Mouse (Mus musculus): ENCODE results near the gene Coq9. TPM values are rescaled to one million over a fixed set of nuclear protein-coding genes. Genes with fewer than 3 reads are reported as not detected.
"Not testable (repeated sequence)": the region's sequence is repeated elsewhere in the genome, so short reads cannot be mapped to it uniquely, and the experiment has no call there.

Gene Coq9
- polyA plus RNA-seq, 1 experiment from 2014 or later = 65.5 TPM

DNA sequence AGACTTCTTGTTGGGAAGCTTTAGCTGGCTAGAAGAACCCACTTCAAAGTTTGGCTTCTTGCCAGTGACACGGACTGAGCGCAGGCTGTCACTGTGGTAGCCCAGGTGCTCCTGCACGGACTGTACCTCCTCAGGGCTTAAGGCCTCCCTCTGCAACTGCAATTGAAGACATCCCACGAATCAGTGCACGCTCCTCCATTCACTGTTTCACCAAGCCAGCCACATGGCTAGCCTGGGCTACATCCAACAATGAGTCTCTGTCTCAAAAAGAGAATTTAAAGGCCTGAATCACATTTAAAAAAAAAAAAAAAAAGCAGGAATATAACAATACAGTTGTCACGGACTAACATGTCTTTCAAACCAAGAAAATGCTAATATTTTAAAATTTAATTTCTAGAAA is 9.8 kb upstream of the Coq9 start:
- no peaks in the 10 kb centered on the region for H3K27me3 ChIP-seq (ENCODE audit: low read depth, poor library complexity, severe bottlenecking)
- peaks cover 93% of the 10 kb centered on the region for H3K36me3 ChIP-seq

DNA sequence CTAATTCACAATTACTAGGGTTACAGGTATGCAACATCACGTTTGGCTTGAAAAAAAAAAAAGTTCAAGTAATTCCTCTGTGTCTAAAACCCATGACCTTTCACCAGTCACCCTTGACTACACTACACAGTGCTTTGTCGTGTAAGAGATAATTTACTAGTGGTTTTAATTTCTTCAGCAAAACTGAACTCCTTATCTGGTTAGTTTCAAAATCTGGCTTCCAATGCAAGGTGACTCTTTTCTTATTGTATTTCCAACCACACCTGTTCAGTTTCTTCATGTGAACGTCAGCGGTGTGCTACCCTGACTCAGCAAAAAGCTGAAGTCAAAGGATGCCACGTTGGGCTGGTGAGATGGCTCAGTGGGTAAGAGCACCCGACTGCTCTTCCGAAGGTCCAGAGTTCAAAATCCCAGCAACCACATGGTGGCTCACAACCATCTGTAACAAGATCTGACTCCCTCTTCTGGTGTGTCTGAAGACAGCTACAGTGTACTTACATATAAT is 4.2 kb upstream of the Coq9 start:
- H3K27me3 ChIP-seq (ENCODE audit: low read depth, poor library complexity, severe bottlenecking); H3K27ac ChIP-seq; DNase-seq (ENCODE audit: low spot score); H3K4me3 ChIP-seq; H3K9me3 ChIP-seq (replicated peaks): not testable (repeated sequence)
- peaks cover 12% of the 10 kb centered on the region for H3K4me1 ChIP-seq
- WGBS = 84% methylated on average over 7 of the region's 7 CpGs
- peaks cover 42% of the 10 kb centered on the region for H3K36me3 ChIP-seq

More for the DNA sequence above, 9.8 kb upstream of the Coq9 start:
- Histone ChIP-seq H3K27ac (no peak overlapping the region), H3K9me3 (replicated peaks) (no peaks in the 10 kb centered on the region), H3K4me3 (no peak overlapping the region), H3K4me1 (no peaks in the 10 kb centered on the region)
- no peak for DNase-seq (ENCODE audit: low spot score)
- 96% methylated on average over 6 of the region's 6 CpGs for WGBS

DNA sequence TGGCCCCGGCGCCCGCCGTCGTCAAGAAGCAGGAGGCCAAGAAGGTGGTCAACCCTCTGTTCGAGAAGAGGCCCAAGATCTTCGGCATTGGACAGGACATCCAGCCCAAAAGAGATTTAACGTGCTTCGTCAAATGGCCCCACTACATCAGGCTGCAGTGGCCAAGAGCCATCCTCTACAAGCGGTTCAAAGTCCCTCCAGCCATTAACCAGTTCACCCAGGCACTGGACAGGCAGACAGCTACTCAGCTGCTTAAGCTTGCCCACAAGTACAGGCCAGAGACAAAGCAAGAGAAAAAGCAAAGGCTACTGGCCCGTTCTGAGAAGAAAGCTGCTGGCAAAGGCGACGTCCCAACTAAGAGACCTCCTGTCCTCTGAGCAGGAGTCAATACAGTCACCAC is 2.4 kb upstream of the Coq9 start:
- H3K4me3 ChIP-seq; H3K27ac ChIP-seq; DNase-seq (ENCODE audit: low spot score); H3K27me3 ChIP-seq (ENCODE audit: low read depth, poor library complexity, severe bottlenecking); H3K9me3 ChIP-seq (replicated peaks): not testable (repeated sequence)
- 98% methylated on average over 13 of the region's 13 CpGs for WGBS
- H3K4me1 ChIP-seq = peaks cover 12% of the 10 kb centered on the region
- H3K36me3 ChIP-seq = peaks cover 24% of the 10 kb centered on the region

DNA sequence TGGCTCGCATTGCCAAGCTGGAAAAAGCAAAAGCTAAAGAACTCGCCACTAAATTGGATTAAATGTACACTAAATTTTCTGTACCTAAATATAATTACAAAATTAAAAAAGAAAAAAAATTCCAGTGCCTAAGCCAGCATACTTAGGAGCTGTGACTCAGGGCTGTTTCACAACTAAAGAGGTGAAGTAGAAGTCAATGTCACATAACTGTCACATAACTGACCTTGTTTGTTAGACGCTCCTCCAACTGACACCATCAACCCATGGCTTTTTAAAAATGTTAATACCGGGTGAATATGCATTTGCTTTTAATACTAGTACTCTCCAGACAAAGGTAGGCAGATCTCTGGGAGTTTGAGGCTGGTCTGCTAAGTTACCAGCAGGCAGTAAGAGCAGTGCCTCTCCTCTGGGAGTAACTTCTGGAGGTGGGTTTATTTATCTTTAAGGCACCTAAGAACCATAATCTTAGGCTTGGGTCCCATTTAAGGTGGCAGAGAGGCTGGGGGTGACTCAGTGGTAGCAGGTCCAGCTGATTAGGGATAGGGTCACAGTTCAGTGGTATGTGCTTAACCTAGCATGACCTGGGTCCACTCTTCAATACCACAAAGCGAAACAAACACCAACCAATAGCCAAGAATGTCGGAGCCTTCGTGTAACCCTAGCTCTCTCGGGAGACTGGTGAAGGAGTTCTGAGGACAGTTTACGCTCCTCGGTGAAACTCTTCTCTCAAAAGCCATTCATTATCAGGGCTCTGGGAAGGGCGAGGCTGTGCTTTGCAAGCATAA is 1.5 kb upstream of the Coq9 start:
- Histone ChIP-seq H3K27me3 (ENCODE audit: low read depth, poor library complexity, severe bottlenecking) (no peaks in the 10 kb centered on the region), H3K9me3 (replicated peaks) (no peaks in the 10 kb centered on the region), H3K4me3 (peak overlapping the region; percentile 95), H3K27ac (no peak overlapping the region), H3K36me3 (peaks cover 15% of the 10 kb centered on the region), H3K4me1 (peaks cover 12% of the 10 kb centered on the region)
- DNase-seq (ENCODE audit: low spot score) = no peak
- 75% methylated on average over 11 of the region's 11 CpGs for WGBS

DNA sequence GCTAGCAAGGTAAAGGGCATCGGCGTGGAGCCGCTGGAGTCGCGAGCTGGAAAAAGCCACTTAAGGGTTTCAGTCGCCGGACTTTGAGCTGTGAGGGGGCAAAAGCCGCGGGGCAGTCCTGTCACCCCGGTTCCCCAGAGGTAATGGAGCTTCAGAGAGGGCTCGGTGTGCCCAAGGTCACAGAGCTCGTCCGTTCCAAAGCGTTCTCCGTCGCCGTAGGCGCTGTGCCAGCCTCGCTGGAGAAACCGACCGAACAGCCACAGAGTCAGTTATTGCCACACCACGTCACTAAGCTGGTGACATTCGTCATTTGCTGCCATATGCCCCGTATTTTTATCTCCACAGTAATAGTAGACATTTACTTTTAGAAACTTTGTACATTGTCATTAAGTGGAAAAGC is 479 bp downstream of the Coq9 start:
- H3K27me3 ChIP-seq (ENCODE audit: low read depth, poor library complexity, severe bottlenecking) = no peaks in the 10 kb centered on the region
- under 1% methylated on average over 24 of the region's 24 CpGs for WGBS
- H3K4me3 ChIP-seq = peak overlapping the region; percentile 95
- H3K27ac ChIP-seq = peak overlapping the region; percentile 93
- peaks cover 14% of the 10 kb centered on the region; the same call in 1 of the 2 replicates for H3K36me3 ChIP-seq
- DNase-seq (ENCODE audit: low spot score) = no peak
- H3K9me3 ChIP-seq (replicated peaks) = no peaks in the 10 kb centered on the region
- peaks cover 12% of the 10 kb centered on the region for H3K4me1 ChIP-seq

DNA sequence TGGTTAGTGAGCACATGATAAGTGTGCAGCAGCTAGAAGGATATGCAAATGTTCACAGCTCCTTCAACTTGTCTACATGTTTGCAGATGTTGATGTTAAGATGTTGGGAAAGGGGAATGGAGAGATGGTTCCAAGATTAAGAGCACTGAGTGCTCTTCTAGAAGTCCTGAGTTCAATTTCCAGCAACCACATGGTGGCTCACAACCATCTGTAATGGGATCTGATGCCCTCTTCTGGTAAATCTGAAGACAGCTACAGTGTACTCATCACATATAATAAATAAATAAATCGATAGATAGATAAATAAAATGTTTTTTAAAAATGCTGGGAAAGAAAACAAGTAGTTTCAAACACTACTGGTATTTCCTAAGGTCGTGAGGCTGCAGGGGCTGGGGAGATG is 3.1 kb downstream of the Coq9 start:
- H3K4me1 ChIP-seq = peaks cover 12% of the 10 kb centered on the region
- no peak overlapping the region for H3K4me3 ChIP-seq
- H3K27ac ChIP-seq = no peak overlapping the region
- H3K36me3 ChIP-seq = peaks cover 30% of the 10 kb centered on the region
- WGBS = 56% methylated on average over 2 of the region's 2 CpGs
- H3K9me3 ChIP-seq (replicated peaks) = no peaks in the 10 kb centered on the region
- no peaks in the 10 kb centered on the region for H3K27me3 ChIP-seq (ENCODE audit: low read depth, poor library complexity, severe bottlenecking)
- no peak for DNase-seq (ENCODE audit: low spot score)

DNA sequence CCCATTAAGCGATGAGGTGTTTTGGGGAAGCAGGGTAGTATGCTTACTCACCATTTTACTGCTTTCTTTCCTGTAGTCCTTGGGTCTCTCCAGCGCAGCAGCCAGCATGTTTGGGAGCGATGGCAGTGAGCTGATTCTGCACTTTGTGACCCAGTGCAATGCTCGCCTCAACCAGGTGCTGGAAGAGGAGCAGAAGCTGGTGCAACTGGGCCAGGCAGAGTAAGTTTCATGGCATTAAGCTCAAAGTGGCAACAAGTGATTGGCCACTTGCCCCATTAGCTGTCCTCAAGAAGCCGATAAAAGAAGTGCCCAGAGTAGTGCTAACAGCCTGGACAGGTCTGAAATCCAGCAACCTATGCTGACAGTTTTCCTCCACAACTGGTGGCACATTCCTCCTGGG is 11.9 kb downstream of the Coq9 start:
- Histone ChIP-seq H3K27me3 (ENCODE audit: low read depth, poor library complexity, severe bottlenecking) (no peaks in the 10 kb centered on the region), H3K9me3 (replicated peaks) (no peaks in the 10 kb centered on the region), H3K4me1 (no peaks in the 10 kb centered on the region), H3K36me3 (peaks cover 83% of the 10 kb centered on the region), H3K4me3 (no peak overlapping the region), H3K27ac (no peak overlapping the region)
- no peak for DNase-seq (ENCODE audit: low spot score)
- WGBS = 90% methylated on average over 5 of the region's 5 CpGs

DNA sequence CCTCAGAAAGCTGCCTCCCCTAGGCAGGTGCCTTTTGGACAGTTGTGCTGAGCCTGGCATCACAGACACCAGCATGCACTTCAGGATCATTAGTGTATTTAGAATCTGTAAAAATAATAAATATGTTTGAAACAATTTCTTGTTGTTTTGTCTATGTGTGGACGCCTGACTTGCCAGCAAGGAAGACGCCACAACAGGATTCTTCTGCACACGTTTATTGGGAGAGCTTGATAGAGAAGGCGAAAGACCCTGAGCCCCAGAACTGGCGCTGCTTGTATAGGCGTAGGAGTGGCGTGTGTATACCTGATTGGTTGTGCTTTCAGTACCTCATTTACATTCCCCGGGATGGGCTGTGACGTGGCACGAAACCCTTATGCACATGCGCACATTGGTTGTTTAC is 16.6 kb downstream of the Coq9 start:
- 91% methylated on average over 11 of the region's 11 CpGs for WGBS
- H3K9me3 ChIP-seq (replicated peaks); H3K27me3 ChIP-seq (ENCODE audit: low read depth, poor library complexity, severe bottlenecking); DNase-seq (ENCODE audit: low spot score); H3K27ac ChIP-seq; H3K4me3 ChIP-seq: not testable (repeated sequence)
- H3K36me3 ChIP-seq = peaks cover 60% of the 10 kb centered on the region
- H3K4me1 ChIP-seq = peaks cover 20% of the 10 kb centered on the region

DNA sequence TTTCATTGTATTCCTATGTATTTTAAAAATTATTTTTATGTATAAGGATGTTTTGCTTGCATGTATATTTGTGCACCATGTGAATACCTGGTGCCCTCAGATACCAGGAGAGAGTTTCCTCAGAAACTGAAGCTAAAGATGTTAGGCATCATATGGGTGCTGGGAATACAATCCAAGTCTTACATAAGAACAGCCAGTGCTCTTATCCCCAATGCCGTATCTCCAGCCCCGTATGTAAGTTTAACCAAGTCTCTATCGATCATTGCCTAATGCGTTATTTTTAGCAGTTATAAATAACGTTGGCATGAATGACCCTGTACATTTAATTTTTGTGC is 18.9 kb downstream of the Coq9 start:
- Histone ChIP-seq H3K9me3 (replicated peaks) (no peaks in the 10 kb centered on the region), H3K4me1 (peaks cover 20% of the 10 kb centered on the region), H3K36me3 (peaks cover 59% of the 10 kb centered on the region), H3K27ac (peak overlapping the region; percentile 90; the same call in 1 of the 2 replicates), H3K27me3 (ENCODE audit: low read depth, poor library complexity, severe bottlenecking) (no peaks in the 10 kb centered on the region), H3K4me3 (peak overlapping the region; percentile 92)
- no peak for DNase-seq (ENCODE audit: low spot score)
- WGBS = 33% methylated on average over 5 of the region's 5 CpGs

DNA sequence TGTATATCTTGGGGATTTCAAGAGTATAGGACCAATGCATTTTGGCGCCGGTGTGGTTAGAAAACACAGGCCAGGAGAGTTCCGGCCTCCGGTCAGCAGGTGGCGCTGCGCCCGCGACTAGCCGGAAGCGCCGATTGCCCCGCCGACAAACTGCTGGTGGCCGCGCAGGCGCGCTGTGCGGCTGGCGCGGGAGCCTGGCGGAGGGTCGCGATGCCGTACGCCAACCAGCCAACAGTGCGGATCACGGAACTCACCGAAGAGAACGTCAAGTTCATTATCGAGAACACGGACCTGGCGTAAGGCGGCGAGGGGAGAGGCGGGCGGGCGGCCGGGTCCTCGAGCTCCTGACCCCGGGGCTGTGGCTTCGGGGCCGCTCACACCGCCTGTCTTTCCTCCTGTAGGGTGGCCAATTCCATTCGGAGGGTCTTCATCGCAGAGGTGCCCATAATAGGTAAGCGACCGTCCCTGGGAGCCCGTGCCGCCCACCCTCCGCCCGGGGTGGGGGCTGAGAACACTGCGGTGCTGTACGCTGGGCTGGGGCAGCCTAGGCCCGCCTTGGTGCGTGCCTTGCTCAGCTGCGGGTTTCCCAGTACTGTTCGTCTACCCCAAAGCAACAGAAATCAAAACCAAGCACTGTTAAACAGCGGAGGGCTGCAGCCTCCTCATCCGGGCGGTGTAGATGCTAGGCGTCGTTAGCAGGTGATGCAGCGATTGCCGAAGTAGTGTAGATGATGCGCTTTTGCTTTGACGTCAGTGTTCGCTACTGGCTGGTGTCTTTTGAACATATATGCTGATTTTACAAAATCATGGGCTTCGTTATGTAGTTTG is 19.4 kb downstream of the Coq9 start, which contains the start of gene Polr2c:
TSS of gene Polr2c (plus strand) at position 105 of the 828 bp plus-strand sequence.
- H3K36me3 ChIP-seq = peaks cover 61% of the 10 kb centered on the region

DNA sequence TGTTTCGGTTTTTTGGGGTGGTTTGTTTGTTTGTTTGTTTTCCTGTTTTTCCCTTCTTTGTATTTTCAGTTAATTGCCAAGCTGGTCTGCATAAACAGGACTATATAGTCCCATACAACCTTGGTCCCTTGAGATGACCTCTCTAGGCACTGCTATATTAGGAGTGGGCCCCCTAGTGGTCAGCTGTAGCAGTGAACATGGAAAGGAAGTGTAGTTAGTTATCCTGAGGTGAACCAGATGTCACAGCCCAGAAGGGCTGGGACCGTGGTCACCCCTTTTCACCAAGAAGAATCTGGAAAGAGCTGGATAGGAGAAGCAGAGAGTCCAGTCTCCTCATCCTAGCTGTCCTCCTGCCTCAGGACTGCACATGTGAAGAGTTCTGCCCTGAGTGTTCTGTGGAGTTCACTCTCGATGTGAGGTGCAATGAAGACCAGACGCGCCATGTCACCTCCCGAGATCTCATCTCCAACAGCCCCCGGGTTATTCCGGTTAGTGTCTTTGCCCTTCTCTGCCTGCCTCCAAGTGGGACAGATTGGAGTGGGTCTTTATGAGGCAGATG is 23.3 kb downstream of the Coq9 start:
- H3K27me3 ChIP-seq (ENCODE audit: low read depth, poor library complexity, severe bottlenecking) = no peaks in the 10 kb centered on the region
- 75% methylated on average over 8 of the region's 8 CpGs for WGBS

More for the DNA sequence above, 19.4 kb downstream of the Coq9 start, which contains the start of gene Polr2c:
- Histone ChIP-seq H3K27me3 (ENCODE audit: low read depth, poor library complexity, severe bottlenecking) (no peaks in the 10 kb centered on the region), H3K27ac (peak within 1 kb of the TSS; percentile 90), H3K9me3 (replicated peaks) (no peaks in the 10 kb centered on the region), H3K4me1 (peaks cover 20% of the 10 kb centered on the region), H3K4me3 (peak within 1 kb of the TSS; percentile 92)
- under 1% methylated on average over 68 of the region's 68 CpGs for WGBS
- DNase-seq (ENCODE audit: low spot score) = peak; percentile 97

DNA sequence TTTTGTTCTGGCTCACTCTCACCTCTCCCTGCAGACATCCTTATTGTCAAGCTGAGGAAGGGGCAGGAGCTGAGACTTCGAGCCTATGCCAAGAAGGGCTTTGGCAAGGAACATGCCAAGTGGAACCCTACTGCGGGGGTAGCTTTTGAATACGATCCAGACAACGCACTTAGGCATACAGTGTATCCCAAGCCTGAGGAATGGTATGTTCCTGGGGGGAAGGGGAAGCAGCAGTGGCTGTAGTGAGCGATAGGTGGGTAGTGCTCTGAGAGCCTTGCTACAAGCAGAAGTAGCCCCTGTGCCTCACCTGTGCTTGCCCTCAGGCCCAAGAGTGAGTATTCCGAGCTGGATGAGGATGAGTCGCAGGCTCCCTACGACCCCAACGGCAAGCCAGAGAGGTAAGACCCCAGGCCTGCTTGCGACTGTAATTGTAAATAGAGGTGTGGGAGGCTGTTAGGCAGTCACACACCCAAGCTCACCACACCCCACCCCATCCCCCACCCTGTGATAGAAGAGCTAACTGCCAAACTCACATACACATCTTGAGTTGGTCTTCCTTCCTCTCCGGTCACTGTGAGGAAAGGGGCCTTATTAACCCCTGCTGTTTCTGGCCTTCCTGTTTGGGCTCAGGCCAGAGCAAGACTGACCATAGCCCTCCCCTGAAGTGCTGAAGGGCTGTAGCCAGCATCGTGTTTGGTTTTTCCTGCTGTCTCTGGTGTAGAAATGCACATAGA is 24.5 kb downstream of the Coq9 start:
- Histone ChIP-seq H3K27me3 (ENCODE audit: low read depth, poor library complexity, severe bottlenecking) (no peaks in the 10 kb centered on the region), H3K27ac (no peak overlapping the region), H3K9me3 (replicated peaks) (no peaks in the 10 kb centered on the region), H3K36me3 (peaks cover 85% of the 10 kb centered on the region), H3K4me1 (peaks cover 20% of the 10 kb centered on the region), H3K4me3 (no peak overlapping the region)
- DNase-seq (ENCODE audit: low spot score) = no peak
- 87% methylated on average over 12 of the region's 12 CpGs for WGBS

More for the DNA sequence above, 23.3 kb downstream of the Coq9 start:
- peaks cover 20% of the 10 kb centered on the region for H3K4me1 ChIP-seq
- H3K27ac ChIP-seq = no peak overlapping the region
- DNase-seq (ENCODE audit: low spot score) = peak; percentile 79
- no peak overlapping the region for H3K4me3 ChIP-seq
- H3K36me3 ChIP-seq = peaks cover 73% of the 10 kb centered on the region
- no peaks in the 10 kb centered on the region for H3K9me3 ChIP-seq (replicated peaks)
